Mouse (Mus musculus) embryonic facial prominence, embryonic 13.5 days (tissue): ENCODE results near the gene Ppp5c. TPM values are rescaled to one million over a fixed set of nuclear protein-coding genes. Genes with fewer than 3 reads are reported as not detected.

ENCODE experiments used
- ATAC-seq: fragments of 200-750 bp; cut with Nextera tagmentation; 2 replicates; pipeline ENCODE4 v1.8.0; 2017; ENCODE audit warnings: low read depth; ENCODE audit not compliant: insufficient number of reproducible peaks, insufficient read depth, low FRiP score, low TSS enrichment
- H3K27ac ChIP-seq: fragments of 300-500 bp; sonication (generic); 2 replicates; pipeline ENCODE4 v1.5.1; 2015; ENCODE audit warnings: moderate library complexity, mild to moderate bottlenecking, inconsistent platforms
- H3K27me3 ChIP-seq: fragments of 300-500 bp; sonication (generic); 2 replicates; pipeline ENCODE4 v1.6.1; 2015; ENCODE audit warnings: mild to moderate bottlenecking, inconsistent platforms
- H3K36me3 ChIP-seq: fragments of 300-500 bp; sonication (generic); 2 replicates; pipeline ENCODE4 v1.6.1; 2015; ENCODE audit warnings: mild to moderate bottlenecking, inconsistent platforms
- H3K4me1 ChIP-seq: fragments of 300-500 bp; sonication (generic); 2 replicates; pipeline ENCODE4 v1.6.1; 2015; ENCODE audit warnings: inconsistent platforms
- H3K4me2 ChIP-seq: fragments of 300-500 bp; sonication (generic); 2 replicates; pipeline ENCODE4 v1.6.1; 2015; ENCODE audit warnings: moderate library complexity, mild to moderate bottlenecking, inconsistent platforms
- H3K4me3 ChIP-seq: fragments of 300-500 bp; sonication (generic); 2 replicates; pipeline ENCODE4 v1.5.1; 2015; ENCODE audit warnings: mild to moderate bottlenecking, inconsistent platforms
- H3K9ac ChIP-seq: fragments of 300-500 bp; sonication (generic); 2 replicates; pipeline ENCODE4 v1.6.1; 2015; ENCODE audit warnings: mild to moderate bottlenecking, inconsistent platforms
- H3K9me3 ChIP-seq: fragments of 300-500 bp; sonication (generic); 2 replicates; pipeline ENCODE4 v1.6.1; 2016; ENCODE audit warnings: inconsistent platforms
- WGBS: fragments of 180-500 bp; shearing (Covaris S2); methylation state at CpG from one replicate; pipeline ENCODE4 v1.1.7; 2015; ENCODE audit warnings: mixed read lengths; 5-methylcytosine and 5-hydroxymethylcytosine counted together
- polyA plus RNA-seq: library from polyadenylated mRNA; unstranded; fragments of >200 nt; fragmentation: Nextera tagmentation; extraction: Ambion mirVana; gene quantifications from 2 replicates; pipeline ENCODE4 v1.2.1, GENCODE M21; 2015

Gene Ppp5c
- polyA plus RNA-seq, 1 experiment from 2014 or later = 109 TPM

- peaks cover 100% of the 10 kb centered on the region for H3K36me3 ChIP-seq
- WGBS = 91% methylated on average over 16 of the region's 16 CpGs
Observed at GRCm38 (mm10) chr7:17009326-17010009, 18.3 kb downstream of the Ppp5c start.

GRCm38 (mm10) chr7:17007300-17007699, 20.4 kb downstream of the Ppp5c start:
- peaks cover 91% of the 10 kb centered on the region for H3K36me3 ChIP-seq
- 87% methylated on average over 4 of the region's 4 CpGs for WGBS
- no peak for ATAC-seq

More at GRCm38 (mm10) chr7:17009326-17010009, 18.3 kb downstream of the Ppp5c start:
- H3K9ac ChIP-seq = no peak overlapping the region
- no peak overlapping the region for H3K4me3 ChIP-seq
- H3K27me3 ChIP-seq = no peaks in the 10 kb centered on the region
- no peak overlapping the region for H3K4me2 ChIP-seq
- H3K27ac ChIP-seq = no peak overlapping the region
- no peaks in the 10 kb centered on the region for H3K4me1 ChIP-seq
- no peak for ATAC-seq
- H3K9me3 ChIP-seq = no peaks in the 10 kb centered on the region

GRCm38 (mm10) chr7:17004716-17005115, 23.0 kb downstream of the Ppp5c start:
- ATAC-seq = no peak
- H3K36me3 ChIP-seq = peaks cover 80% of the 10 kb centered on the region
- no peak overlapping the region for H3K4me2 ChIP-seq
- no peaks in the 10 kb centered on the region for H3K4me1 ChIP-seq
- no peak overlapping the region for H3K27ac ChIP-seq
- H3K4me3 ChIP-seq = no peak overlapping the region
- no peak overlapping the region for H3K9ac ChIP-seq
- no peaks in the 10 kb centered on the region for H3K9me3 ChIP-seq
- no peaks in the 10 kb centered on the region for H3K27me3 ChIP-seq
- WGBS = 84% methylated on average over 7 of the region's 7 CpGs

More at GRCm38 (mm10) chr7:17007300-17007699, 20.4 kb downstream of the Ppp5c start:
- H3K4me3 ChIP-seq = no peak overlapping the region
- H3K27ac ChIP-seq = no peak overlapping the region
- no peaks in the 10 kb centered on the region for H3K9me3 ChIP-seq
- H3K4me1 ChIP-seq = no peaks in the 10 kb centered on the region
- no peak overlapping the region for H3K9ac ChIP-seq
- H3K27me3 ChIP-seq = no peaks in the 10 kb centered on the region
- no peak overlapping the region for H3K4me2 ChIP-seq

- Histone ChIP-seq H3K27ac (peak overlapping the region; percentile 4), H3K4me2 (no peak overlapping the region), H3K4me3 (no peak overlapping the region), H3K9ac (no peak overlapping the region; the same call in 1 of the 2 replicates), H3K9me3 (no peaks in the 10 kb centered on the region), H3K36me3 (peaks cover 75% of the 10 kb centered on the region), H3K27me3 (no peaks in the 10 kb centered on the region), H3K4me1 (0 out of 2 replicates have a peak, but pooled peaks cover 2% of the 10 kb centered on the region)
- no peak for ATAC-seq
- 87% methylated on average over 7 of the region's 7 CpGs for WGBS
Observed at GRCm38 (mm10) chr7:17003230-17003960, 24.3 kb downstream of the Ppp5c start.

GRCm38 (mm10) chr7:17002375-17003195, 25.1 kb downstream of the Ppp5c start:
- ATAC-seq = no peak
- Histone ChIP-seq H3K9ac (no peak overlapping the region), H3K36me3 (peaks cover 75% of the 10 kb centered on the region), H3K27me3 (no peaks in the 10 kb centered on the region), H3K9me3 (no peaks in the 10 kb centered on the region), H3K4me3 (no peak overlapping the region), H3K4me2 (no peak overlapping the region), H3K27ac (no peak overlapping the region), H3K4me1 (peaks cover 6% of the 10 kb centered on the region)
- WGBS = 12% methylated on average over 7 of the region's 7 CpGs

GRCm38 (mm10) chr7:16999650-17000049, 28.1 kb downstream of the Ppp5c start:
- Histone ChIP-seq H3K36me3 (peaks cover 54% of the 10 kb centered on the region), H3K4me1 (peaks cover 34% of the 10 kb centered on the region), H3K9me3 (no peaks in the 10 kb centered on the region), H3K27ac (no peak overlapping the region), H3K9ac (no peak overlapping the region), H3K4me3 (no peak overlapping the region), H3K27me3 (no peaks in the 10 kb centered on the region), H3K4me2 (no peak overlapping the region)
- WGBS = 22% methylated on average over 4 of the region's 4 CpGs
- ATAC-seq = no peak

GRCm38 (mm10) chr7:16999233-16999632, 28.5 kb downstream of the Ppp5c start:
- no peak overlapping the region for H3K4me2 ChIP-seq
- H3K9ac ChIP-seq = no peak overlapping the region
- no peak overlapping the region for H3K27ac ChIP-seq
- H3K36me3 ChIP-seq = peaks cover 49% of the 10 kb centered on the region
- no peak overlapping the region for H3K4me3 ChIP-seq
- 67% methylated on average over 4 of the region's 4 CpGs for WGBS
- H3K4me1 ChIP-seq = peaks cover 38% of the 10 kb centered on the region
- no peak for ATAC-seq
- no peaks in the 10 kb centered on the region for H3K27me3 ChIP-seq
- H3K9me3 ChIP-seq = no peaks in the 10 kb centered on the region

GRCm38 (mm10) chr7:16995345-16995744, 32.4 kb downstream of the Ppp5c start:
- Histone ChIP-seq H3K4me2 (peak overlapping the region; percentile 86), H3K27ac (no peak overlapping the region), H3K27me3 (no peaks in the 10 kb centered on the region), H3K4me3 (peak overlapping the region; percentile 68), H3K9ac (peak overlapping the region; percentile 87), H3K4me1 (peaks cover 66% of the 10 kb centered on the region), H3K36me3 (peaks cover 30% of the 10 kb centered on the region), H3K9me3 (no peaks in the 10 kb centered on the region)
- no peak for ATAC-seq
- 91% methylated on average over 4 of the region's 4 CpGs for WGBS

GRCm38 (mm10) chr7:16994400-16994799, 33.3 kb downstream of the Ppp5c start:
- peak overlapping the region; percentile 86 for H3K4me2 ChIP-seq
- WGBS = 4% methylated on average over 20 of the region's 20 CpGs
- no peaks in the 10 kb centered on the region for H3K9me3 ChIP-seq
- H3K36me3 ChIP-seq = peaks cover 23% of the 10 kb centered on the region
- peak overlapping the region; percentile 87 for H3K9ac ChIP-seq
- no peak for ATAC-seq
- H3K4me3 ChIP-seq = peak overlapping the region; percentile 68
- no peaks in the 10 kb centered on the region for H3K27me3 ChIP-seq
- H3K4me1 ChIP-seq = peaks cover 69% of the 10 kb centered on the region
- peak overlapping the region; percentile 92 for H3K27ac ChIP-seq

- Histone ChIP-seq H3K9ac (peak overlapping the region; percentile 87), H3K4me3 (peak overlapping the region; percentile 68), H3K4me1 (peaks cover 69% of the 10 kb centered on the region), H3K36me3 (peaks cover 20% of the 10 kb centered on the region), H3K27ac (peak overlapping the region; percentile 92), H3K9me3 (no peaks in the 10 kb centered on the region), H3K4me2 (peak overlapping the region; percentile 86), H3K27me3 (no peaks in the 10 kb centered on the region)
- WGBS = under 1% methylated on average over 27 of the region's 27 CpGs
- ATAC-seq = peak; percentile 90
Observed at GRCm38 (mm10) chr7:16993651-16994399, 33.9 kb downstream of the Ppp5c start.

- peaks cover 6% of the 10 kb centered on the region for H3K36me3 ChIP-seq
- ATAC-seq = no peak
- peak within 1 kb of the TSS; percentile 92 for H3K27ac ChIP-seq
- 93% methylated on average over 5 of the region's 5 CpGs for whole genome bisulfite sequencing
- peak within 1 kb of the TSS; percentile 87; the same call in 1 of the 2 replicates for H3K9ac ChIP-seq
- H3K4me2 ChIP-seq = peak within 1 kb of the TSS; percentile 86
- no peaks in the 10 kb centered on the region for H3K9me3 ChIP-seq
- peak within 1 kb of the TSS; percentile 68 for H3K4me3 ChIP-seq
- H3K4me1 ChIP-seq = peaks cover 76% of the 10 kb centered on the region
- H3K27me3 ChIP-seq = no peaks in the 10 kb centered on the region
Observed at GRCm38 (mm10) chr7:16992451-16992807, 35.3 kb downstream of the Ppp5c start, which contains the start of gene Ccdc8. Gene Ccdc8, plus strand, starts transcription at chr7:16992708.
